Mouse (Mus musculus) limb, embryonic 12.5 days (tissue): ENCODE data around the gene Hoxc11. TPM values are rescaled to one million over a fixed set of nuclear protein-coding genes. Genes with fewer than 3 reads are reported as not detected.

Source experiments
- ATAC-seq: fragments of 200-750 bp; cut with Nextera tagmentation; 2 replicates; pipeline ENCODE4 v1.8.0; 2017; ENCODE audit warnings: low read depth, moderate TSS enrichment; ENCODE audit not compliant: insufficient number of reproducible peaks, insufficient read depth, low FRiP score, low TSS enrichment
- H3K27ac ChIP-seq: fragments of 300-500 bp; sonication (generic); 2 replicates; pipeline ENCODE4 v1.5.1; 2016; ENCODE audit warnings: mild to moderate bottlenecking, moderate library complexity
- H3K27me3 ChIP-seq: fragments of 300-500 bp; sonication (generic); 2 replicates; pipeline ENCODE4 v1.6.1; 2016; ENCODE audit warnings: mild to moderate bottlenecking, moderate library complexity
- H3K36me3 ChIP-seq: fragments of 300-500 bp; sonication (generic); 2 replicates; pipeline ENCODE4 v1.6.1; 2016; ENCODE audit warnings: mild to moderate bottlenecking, moderate library complexity
- H3K4me1 ChIP-seq: fragments of 300-500 bp; sonication (generic); replicated peaks from 2 replicates; pipeline ENCODE4 v1.6.1; 2016
- H3K4me2 ChIP-seq: fragments of 300-500 bp; sonication (generic); 2 replicates; pipeline ENCODE4 v1.6.1; 2016; ENCODE audit warnings: mild to moderate bottlenecking, moderate library complexity
- H3K4me3 ChIP-seq: fragments of 300-500 bp; sonication (generic); replicated peaks from 2 replicates; pipeline ENCODE4 v1.5.1; 2016; ENCODE audit warnings: mild to moderate bottlenecking
- H3K9ac ChIP-seq: fragments of 300-500 bp; sonication (generic); replicated peaks from 2 replicates; pipeline ENCODE4 v1.6.1; 2016; ENCODE audit warnings: mild to moderate bottlenecking, moderate library complexity
- H3K9me3 ChIP-seq: fragments of 300-500 bp; sonication (generic); 2 replicates; pipeline ENCODE4 v1.6.1; 2016; ENCODE audit warnings: mild to moderate bottlenecking, moderate library complexity
- WGBS: fragments of 180-500 bp; shearing (Covaris S2); methylation state at CpG from one replicate; pipeline ENCODE4 v1.1.7; 2016; 5-methylcytosine and 5-hydroxymethylcytosine counted together
- microRNA-seq: library from miRNA; unstranded; fragments of <30 nt; microRNA quantifications from one replicate; pipeline ENCODE4, GENCODE M21; 2017
- polyA plus RNA-seq: library from polyadenylated mRNA; unstranded; fragments of >200 nt; fragmentation: Nextera tagmentation; extraction: Ambion mirVana; gene quantifications from 2 replicates; pipeline ENCODE4 v1.2.1, GENCODE M21; 2016

Hoxc11 gene
- polyA plus RNA-seq, 1 experiment from 2014 or later: 5.2 TPM

DNA sequence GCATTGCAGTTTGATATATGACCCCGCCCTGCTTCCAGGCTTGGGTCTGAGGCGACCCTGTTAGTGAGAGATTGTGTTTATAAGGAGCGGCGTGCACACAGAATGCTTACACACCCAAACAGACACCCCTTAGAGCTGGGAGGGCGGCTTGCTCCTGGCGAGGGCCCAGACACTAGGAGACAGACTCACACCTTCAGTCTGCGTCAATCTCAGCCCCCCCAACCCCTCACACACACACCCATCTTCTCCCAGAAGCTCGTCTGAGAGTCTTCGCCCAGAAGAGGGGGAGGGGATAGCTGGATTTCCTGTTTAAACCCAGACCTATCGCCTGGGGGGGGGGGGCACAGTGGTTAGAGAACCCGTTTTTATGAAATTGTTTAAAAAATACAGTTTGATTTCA lies 45.7 kb downstream of the Hoxc11 start:
- ATAC-seq: peak; percentile 63; the same call in 1 of the 2 replicates
- Histone ChIP-seq H3K27ac (peak overlapping the region; percentile 79), H3K9ac (peak overlapping the region; percentile 47; the same call in 1 of the 2 replicates), H3K4me3 (peak overlapping the region; percentile 43), H3K36me3 (no peaks in the 10 kb centered on the region), H3K4me2 (peak overlapping the region; percentile 66), H3K27me3 (peaks cover 97% of the 10 kb centered on the region), H3K4me1 (peaks cover 68% of the 10 kb centered on the region), H3K9me3 (no peaks in the 10 kb centered on the region)
- under 1% methylated on average over 11 of the region's 11 CpGs for WGBS

DNA sequence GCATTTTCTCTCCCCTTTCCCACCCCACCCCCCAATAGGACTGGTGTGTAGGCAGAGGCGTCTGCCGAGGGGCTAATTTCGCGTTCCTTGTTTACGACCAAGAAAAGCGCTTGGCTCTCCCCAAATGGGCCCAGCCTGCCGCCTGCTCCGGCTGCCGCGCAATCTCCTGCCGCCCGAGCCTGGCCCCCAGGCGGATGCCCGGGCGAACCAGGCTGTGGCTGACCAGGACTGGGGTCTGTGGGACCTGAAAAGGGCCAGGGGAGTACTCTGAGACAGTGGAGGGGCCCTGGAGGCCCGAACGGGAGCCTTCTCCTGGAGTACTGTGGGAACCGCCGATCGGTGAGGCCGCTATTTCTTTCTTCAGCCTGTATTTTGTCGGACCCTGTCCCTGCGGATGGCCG lies 46.3 kb downstream of the Hoxc11 start:
- Histone ChIP-seq H3K9me3 (no peaks in the 10 kb centered on the region), H3K4me3 (peak overlapping the region; percentile 43), H3K4me1 (peaks cover 72% of the 10 kb centered on the region), H3K36me3 (no peaks in the 10 kb centered on the region), H3K27me3 (peaks cover 95% of the 10 kb centered on the region), H3K9ac (peak overlapping the region; percentile 65), H3K27ac (peak overlapping the region; percentile 79), H3K4me2 (peak overlapping the region; percentile 66)
- WGBS: under 1% methylated on average over 24 of the region's 24 CpGs
- ATAC-seq: no peak

DNA sequence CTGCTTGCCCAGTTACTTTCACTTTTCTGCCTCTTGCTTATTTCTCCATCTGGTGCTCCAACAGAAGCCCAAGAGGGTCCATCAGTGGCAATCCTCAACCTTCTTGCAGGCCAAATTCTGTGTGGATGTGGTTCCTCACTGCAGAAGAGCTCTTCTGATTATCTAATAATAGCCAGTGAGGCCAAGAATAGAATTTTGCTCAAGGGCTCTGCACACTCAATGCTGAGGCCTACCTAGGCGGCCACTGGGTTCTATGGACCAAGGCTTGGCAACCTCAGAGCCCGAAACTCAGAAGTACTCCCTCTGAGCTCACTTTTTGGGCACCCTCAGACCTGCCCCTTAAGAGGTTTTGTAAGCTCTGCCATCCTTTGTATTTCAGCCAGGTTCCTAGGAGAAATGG lies 47.1 kb downstream of the Hoxc11 start:
- Histone ChIP-seq H3K9me3 (no peaks in the 10 kb centered on the region), H3K9ac (no peak overlapping the region), H3K27me3 (peaks cover 95% of the 10 kb centered on the region), H3K27ac (no peak overlapping the region), H3K4me2 (peak overlapping the region; percentile 66), H3K4me3 (peak overlapping the region; percentile 43), H3K36me3 (no peaks in the 10 kb centered on the region), H3K4me1 (peaks cover 76% of the 10 kb centered on the region)
- no peak for ATAC-seq
- 42% methylated on average over 2 of the region's 2 CpGs for WGBS

DNA sequence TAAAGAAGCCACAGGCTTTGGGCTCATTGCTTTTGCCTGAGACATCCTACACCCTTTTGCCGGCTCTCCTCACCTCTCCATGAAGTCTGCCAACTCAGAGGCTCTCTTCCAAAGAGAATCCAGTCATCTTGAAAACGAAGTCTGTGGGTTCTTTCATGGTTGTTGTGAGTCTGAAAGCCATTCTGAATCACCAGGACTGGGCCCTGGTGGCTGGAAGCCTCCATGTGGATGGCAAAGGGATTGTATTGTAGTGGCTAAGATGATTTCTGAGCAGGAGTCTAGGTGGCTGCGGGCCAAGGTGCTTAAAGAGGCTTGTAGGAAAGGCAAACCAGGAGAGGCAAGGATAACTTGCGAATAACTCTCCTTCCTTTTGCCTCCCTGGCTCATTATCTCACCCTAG lies 47.9 kb downstream of the Hoxc11 start:
- Histone ChIP-seq H3K4me2 (peak overlapping the region; percentile 66), H3K27me3 (peaks cover 95% of the 10 kb centered on the region), H3K4me1 (peaks cover 77% of the 10 kb centered on the region), H3K9ac (no peak overlapping the region), H3K9me3 (no peaks in the 10 kb centered on the region), H3K4me3 (no peak overlapping the region), H3K27ac (no peak overlapping the region), H3K36me3 (no peaks in the 10 kb centered on the region)
- WGBS: 12% methylated on average over 4 of the region's 4 CpGs
- no peak for ATAC-seq

DNA sequence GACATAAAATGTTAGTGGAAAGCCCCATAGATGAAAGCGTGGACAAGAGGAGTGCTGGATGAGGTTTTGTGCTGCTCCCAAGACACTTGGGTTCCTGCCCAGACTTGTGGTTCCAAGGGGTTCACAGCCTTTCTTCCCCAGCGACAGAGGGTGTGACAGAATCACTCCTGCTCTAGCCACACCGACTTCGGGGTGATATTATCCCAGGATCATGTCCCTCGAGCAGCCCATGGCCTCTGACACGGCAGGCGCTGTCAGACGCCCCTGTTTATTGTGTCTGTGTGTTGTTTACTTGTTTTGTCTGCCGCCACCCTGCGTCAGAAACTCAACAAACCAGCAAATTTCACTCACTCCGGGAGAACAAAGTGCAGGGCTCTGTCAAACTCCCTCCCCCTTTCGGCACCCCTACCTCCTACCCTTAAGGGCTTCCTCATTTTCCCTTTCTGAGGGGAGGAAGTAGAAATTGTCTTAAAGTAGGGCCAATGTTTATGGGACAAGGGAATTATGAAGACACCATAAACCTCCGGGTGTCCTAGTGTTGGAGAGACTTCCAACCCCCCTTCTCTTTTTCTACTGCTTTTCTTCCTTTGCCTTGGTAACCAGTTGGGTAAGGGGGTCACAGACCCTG lies 48.7 kb downstream of the Hoxc11 start:
- 11% methylated on average over 13 of the region's 13 CpGs for WGBS
- Histone ChIP-seq H3K9ac (no peak overlapping the region; the same call in 1 of the 2 replicates), H3K36me3 (no peaks in the 10 kb centered on the region), H3K9me3 (no peaks in the 10 kb centered on the region), H3K27me3 (peaks cover 94% of the 10 kb centered on the region), H3K27ac (no peak overlapping the region), H3K4me2 (peak overlapping the region; percentile 66), H3K4me3 (no peak overlapping the region), H3K4me1 (peaks cover 73% of the 10 kb centered on the region)
- no peak for ATAC-seq

DNA sequence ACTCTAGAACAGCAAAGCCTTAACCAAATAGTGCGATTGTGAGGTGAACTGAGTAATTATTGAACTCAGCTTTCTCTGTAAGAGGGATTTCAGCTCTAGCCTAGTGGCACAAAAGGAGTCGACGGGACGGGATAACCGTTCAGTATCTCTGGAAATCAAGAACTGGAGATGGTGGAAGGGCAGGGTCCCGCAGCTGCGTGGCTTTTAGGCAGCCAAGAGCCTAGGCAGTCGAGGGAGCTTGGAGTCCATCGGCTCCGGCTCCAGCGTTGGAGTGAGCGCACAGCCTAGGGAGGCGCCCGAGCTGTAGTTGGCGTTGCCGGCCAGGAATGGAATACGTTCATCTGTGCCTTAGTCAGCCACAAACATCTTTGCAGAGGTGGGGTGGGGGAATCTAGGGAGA lies 51.1 kb downstream of the Hoxc11 start:
- under 1% methylated on average over 17 of the region's 17 CpGs for WGBS
- Histone ChIP-seq H3K27me3 (peaks cover 94% of the 10 kb centered on the region), H3K36me3 (no peaks in the 10 kb centered on the region), H3K4me3 (peak overlapping the region; percentile 19), H3K27ac (0 out of 2 replicates have a peak overlapping the region, but pooled peaks have one; percentile 37), H3K9ac (peak overlapping the region; percentile 27; the same call in 1 of the 2 replicates), H3K4me1 (peaks cover 62% of the 10 kb centered on the region), H3K9me3 (no peaks in the 10 kb centered on the region), H3K4me2 (peak overlapping the region; percentile 45)
- ATAC-seq: no peak

DNA sequence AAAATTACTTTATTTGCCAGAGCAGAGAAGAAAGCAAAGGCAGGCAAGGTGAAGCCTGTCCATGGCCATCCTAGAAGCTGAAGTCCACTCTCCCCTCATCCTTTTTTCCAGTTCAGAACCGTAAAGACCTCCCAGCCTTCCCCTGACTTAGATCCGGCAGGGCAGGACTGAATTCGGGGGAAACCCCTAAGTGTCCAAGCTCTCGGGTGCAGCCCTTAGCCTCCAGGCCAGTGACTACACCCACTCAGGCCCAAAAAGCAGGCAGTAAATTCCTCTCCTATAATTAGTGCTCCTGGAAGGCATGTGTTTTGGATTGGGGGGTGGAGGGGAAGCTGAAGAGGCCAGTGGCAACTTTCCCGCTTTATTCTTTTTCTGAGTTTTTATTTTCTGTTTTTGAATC lies 51.6 kb downstream of the Hoxc11 start:
- Histone ChIP-seq H3K9me3 (no peaks in the 10 kb centered on the region), H3K4me3 (peak overlapping the region; percentile 19), H3K27me3 (peaks cover 94% of the 10 kb centered on the region), H3K9ac (peak overlapping the region; percentile 27; the same call in 1 of the 2 replicates), H3K27ac (0 out of 2 replicates have a peak overlapping the region, but pooled peaks have one; percentile 37), H3K4me2 (peak overlapping the region; percentile 45), H3K4me1 (peaks cover 62% of the 10 kb centered on the region), H3K36me3 (no peaks in the 10 kb centered on the region)
- no peak for ATAC-seq
- WGBS: 3% methylated on average over 5 of the region's 5 CpGs

DNA sequence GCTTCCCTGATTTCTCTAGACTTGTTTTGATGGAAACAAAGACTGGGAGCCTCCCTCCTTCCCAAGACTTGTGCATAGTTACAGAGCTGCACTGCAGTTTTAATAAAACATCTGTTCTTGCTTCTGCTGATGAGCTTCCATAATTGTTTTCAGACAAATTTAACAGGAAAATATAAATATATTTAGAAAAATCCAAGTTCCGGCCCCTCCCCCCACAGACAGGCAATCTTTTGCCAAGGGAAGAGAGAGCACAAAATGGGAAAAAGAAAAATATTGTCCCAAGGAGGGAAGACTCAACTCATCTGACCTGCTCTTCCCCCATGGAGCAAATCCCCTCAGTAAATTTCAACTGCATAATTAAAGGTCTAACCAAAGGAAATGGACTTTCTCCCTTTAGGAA lies 52.1 kb downstream of the Hoxc11 start:
- peaks cover 62% of the 10 kb centered on the region for H3K4me1 ChIP-seq
- WGBS: 3% methylated on average over 1 of the region's 1 CpGs

More for the DNA sequence above, 52.1 kb downstream of the Hoxc11 start:
- Histone ChIP-seq H3K4me2 (peak overlapping the region; percentile 45; the same call in 1 of the 2 replicates), H3K9me3 (no peaks in the 10 kb centered on the region), H3K9ac (0 out of 2 replicates have a peak overlapping the region, but pooled peaks have one; percentile 27), H3K27me3 (peaks cover 94% of the 10 kb centered on the region), H3K4me3 (no peak overlapping the region), H3K36me3 (no peaks in the 10 kb centered on the region), H3K27ac (no peak overlapping the region)
- no peak for ATAC-seq

Small RNA genes within 50 kb of the gene (microRNA-seq; reads per million reads assigned to microRNA genes)
- 1,745 reads per million, percentile 80 among the genes with 10 or more reads in this experiment for gene Mir196a-2

Other genes with a start within 250 kb of the Hoxc11 start
- gene Calcoco1, start 232.2 kb upstream of the Hoxc11 start, polyA plus RNA-seq: 43.0 and 49.4 TPM in 2 replicates
- gene Hoxc13, start 33.3 kb upstream of the Hoxc11 start, polyA plus RNA-seq: 3.6 and 5.0 TPM in 2 replicates
- gene Hoxc12, start 17.7 kb upstream of the Hoxc11 start, polyA plus RNA-seq: 2.0 and 2.8 TPM in 2 replicates
- gene Hoxc10, start 12.4 kb downstream of the Hoxc11 start, polyA plus RNA-seq: 20.7 and 21.2 TPM in 2 replicates
- 6.3 and 12.2 TPM in 2 replicates for gene Hoxc5, start 13.0 kb downstream of the Hoxc11 start, polyA plus RNA-seq
- gene Hoxc9, start 22.0 kb downstream of the Hoxc11 start, polyA plus RNA-seq: 3.6 TPM in 2 replicates
- 3.9 and 4.0 TPM in 2 replicates for gene Hoxc8, start 36.2 kb downstream of the Hoxc11 start, polyA plus RNA-seq
- gene Hoxc6, start 43.8 kb downstream of the Hoxc11 start, polyA plus RNA-seq: 3.9 and 4.4 TPM in 2 replicates
- 3.8 and 6.7 TPM in 2 replicates for gene Hoxc4, start 64.5 kb downstream of the Hoxc11 start, polyA plus RNA-seq
- 14.6 and 15.2 TPM in 2 replicates for gene Smug1, start 212.7 kb downstream of the Hoxc11 start, polyA plus RNA-seq